Mouse (Mus musculus): Measurements from ENCODE around the gene Abhd4.

Abhd4 gene

DNA sequence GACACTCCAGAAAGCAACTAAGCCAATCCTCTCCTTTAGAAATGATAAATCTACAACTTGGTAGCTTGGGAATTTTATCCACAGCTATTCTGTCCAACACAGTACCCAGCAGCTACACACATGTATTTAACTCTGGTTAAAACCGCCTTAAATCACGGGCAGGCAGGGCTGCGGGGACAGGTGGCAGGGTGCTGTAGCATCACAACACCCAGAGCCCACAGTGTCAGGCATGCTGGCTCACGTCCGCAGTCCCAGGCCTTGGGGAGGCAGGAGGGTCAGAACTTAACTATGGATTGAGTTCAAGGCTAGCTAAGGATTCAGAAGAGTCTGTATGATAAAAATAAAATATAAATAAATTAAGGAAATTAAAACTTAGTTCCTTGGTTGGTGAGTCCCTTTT, 17.1 kb upstream of the Abhd4 start:
- DNase-seq (ENCODE audit: low read depth, low spot score): no peak

DNA sequence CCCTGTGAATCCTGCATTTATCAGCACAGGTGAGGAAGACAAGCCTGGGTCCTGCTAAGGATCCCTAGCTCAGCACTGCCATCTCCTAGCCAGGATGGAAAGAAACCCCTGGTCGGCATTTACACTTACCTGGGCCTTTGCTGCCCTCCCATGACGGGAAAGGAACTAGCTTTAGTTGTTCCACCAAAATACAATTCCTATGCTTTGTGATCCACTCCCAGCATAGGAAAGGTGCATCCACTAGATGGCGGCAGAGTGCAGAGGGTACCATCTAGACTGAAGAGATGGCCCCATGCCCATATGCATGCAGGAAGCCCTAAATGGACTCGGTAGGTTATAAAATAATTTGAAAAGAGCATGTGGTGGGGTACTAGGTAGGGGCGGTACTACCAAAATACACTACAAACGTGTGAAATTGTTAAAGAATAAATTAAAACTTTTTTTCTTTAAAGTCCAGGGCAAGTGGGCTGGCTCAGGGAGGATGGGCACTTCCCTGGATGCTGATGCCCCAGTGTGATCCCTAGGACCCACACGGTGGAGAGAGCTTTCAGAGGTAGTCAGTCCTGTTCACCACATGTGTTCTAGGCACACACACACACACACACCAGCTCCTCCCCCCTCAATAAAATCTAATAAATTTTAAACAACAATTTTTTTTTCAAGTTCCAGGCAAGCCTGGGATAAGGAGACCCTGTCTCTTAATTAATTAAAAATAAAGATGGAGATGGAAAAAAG, 14.8 kb upstream of the Abhd4 start:
- DNase-seq (ENCODE audit: low read depth, low spot score): peak; percentile 79

DNA sequence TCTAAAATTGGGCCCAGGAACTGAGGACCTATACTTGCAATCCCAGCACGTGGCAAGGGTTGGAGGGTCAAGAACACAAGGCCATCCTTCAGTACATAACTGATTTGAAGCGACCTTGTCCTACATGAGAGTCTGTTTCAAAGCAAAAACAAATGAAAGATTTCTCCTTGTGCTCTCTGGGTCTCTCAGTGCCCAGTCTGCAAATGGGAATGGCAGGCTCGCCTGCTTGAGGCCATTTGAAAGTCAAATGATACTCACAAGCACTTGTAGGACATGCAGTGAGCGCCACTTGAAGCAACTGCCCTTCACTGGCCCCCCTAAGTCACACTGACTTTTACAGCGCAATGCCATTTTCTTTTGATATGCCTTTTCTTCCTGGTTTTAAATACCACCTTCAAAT, 13.4 kb upstream of the Abhd4 start:
- no peak for DNase-seq (ENCODE audit: low read depth, low spot score)

DNA sequence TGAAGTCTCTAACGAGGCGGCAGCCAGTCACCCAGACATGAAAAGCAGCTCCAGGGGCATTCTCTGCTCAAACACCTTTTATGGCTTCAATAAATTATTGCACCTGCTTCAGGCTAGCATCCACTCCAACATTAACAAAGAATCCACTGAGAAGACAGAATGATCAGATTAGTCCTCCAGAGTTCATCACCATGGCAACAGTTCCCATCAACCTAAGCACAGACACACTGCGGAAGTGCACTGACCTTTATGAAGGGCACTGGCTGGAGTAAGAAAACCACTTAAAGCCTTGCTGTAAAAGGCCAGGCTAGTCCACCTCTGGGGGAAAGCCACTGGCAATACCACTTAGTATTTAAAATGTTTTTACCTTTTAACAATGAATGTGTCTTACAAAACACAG, 9.8 kb upstream of the Abhd4 start:
- DNase-seq (ENCODE audit: low read depth, low spot score): no peak

DNA sequence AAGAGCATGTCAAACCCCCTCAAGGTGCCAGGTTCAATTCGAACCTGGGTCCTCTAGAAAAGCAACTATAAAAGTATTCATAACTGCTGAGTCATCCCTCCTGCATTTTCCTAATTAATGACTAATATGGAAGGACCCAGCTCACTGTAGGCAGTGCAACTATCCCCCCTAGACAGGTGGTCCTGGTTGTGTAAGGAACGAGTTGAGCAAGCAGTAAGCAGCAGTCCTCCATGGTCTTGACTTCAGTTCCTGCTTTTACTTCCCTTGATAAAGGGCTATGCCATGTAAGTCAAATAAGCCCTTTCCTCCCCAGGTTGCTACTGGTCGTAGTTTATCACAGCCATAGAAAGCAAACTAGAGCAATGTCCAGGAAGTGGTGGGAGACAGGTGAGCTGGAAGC, 7.8 kb upstream of the Abhd4 start:
- no peak for DNase-seq (ENCODE audit: low read depth, low spot score)

DNA sequence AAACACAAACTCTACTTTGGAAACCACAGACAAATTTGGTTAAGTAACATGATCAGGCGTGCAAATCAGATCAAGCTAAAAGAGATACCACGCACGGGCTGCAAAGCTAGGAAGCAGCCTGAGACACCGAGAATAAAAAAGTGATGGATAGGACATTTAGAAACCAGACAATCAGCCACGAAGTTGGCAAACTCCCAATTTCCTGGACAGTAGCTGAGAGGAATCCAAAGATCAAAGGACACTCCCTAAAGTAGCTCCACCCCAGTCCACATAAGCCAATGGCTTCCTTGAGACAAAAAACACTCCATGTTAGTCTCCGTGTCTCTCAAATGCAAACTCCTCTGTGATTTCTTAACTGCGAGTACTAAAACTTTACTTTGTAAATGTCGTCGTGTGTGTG, 4.7 kb upstream of the Abhd4 start:
- DNase-seq (ENCODE audit: low read depth, low spot score): no peak

DNA sequence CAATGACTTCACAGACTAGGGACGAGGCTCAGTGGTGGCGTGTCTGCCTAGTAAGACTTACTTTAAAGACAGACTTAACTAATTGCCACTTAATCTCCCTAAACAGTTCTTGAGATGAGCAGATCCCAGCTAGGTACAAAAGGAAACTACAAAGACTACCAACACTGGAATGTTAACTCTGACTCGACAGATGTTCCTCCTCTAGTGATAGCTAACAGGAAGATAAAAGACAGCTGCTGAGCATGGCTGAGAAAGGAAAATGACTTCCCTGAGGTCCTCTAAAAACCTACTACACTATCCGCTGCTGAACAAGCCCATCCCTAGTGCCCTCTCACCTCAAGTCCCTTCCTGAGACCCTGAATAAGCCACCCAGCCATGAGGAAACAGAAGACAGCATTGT, 3.9 kb upstream of the Abhd4 start:
- no peak for DNase-seq (ENCODE audit: low read depth, low spot score)

DNA sequence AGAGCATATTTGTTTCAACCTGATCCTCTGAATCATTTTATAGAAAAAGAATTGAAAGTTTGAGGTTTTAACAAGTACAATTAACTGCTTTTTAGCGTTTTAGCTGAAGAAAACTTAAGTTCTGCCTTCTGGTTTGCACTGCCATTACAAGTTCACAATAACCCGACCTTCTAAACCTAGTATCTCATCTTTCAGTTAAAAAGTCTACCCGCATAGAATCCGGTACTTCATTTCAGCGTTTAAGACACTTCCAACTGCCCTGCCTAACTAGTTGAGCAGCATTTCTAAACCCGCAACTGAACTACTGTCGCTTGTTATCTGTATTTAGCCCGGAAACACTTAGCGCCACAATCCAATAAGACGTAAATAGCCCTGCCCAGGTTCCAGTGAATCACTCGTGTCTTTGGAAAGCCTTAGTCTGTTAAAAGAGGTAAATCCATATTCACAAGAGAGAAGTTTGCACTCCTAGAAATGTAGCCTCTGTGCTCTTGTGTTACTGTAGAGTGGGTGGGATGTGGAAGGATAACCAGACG, 748 bp downstream of the Abhd4 start:
- no peak for DNase-seq (ENCODE audit: low read depth, low spot score)

DNA sequence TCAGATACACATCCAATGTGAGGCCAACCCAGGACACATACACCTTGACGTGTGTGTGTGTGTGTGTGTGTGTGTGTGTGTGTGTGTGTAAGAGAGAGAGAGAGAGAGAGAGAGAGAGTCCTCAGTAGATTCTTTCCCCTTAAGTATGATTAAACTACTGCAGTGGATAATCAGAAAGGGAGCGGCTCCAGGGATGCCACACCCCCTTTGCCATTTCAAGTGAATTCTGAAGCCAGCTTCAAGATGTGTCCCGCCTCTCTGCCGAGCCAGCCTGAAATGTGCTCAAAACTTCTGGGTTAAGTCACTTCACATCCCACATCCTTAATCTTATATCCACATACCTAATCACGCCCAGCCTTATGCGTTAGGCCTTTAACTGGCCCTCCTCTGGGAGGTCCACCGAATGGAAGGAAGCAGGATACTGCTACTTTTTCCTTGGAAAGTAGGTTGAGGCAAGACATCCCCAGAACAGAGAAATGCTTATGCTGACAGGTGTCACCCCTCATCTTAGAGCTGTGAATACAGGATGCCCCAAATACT, 4.2 kb downstream of the Abhd4 start:
- DNase-seq (ENCODE audit: low read depth, low spot score): no peak

DNA sequence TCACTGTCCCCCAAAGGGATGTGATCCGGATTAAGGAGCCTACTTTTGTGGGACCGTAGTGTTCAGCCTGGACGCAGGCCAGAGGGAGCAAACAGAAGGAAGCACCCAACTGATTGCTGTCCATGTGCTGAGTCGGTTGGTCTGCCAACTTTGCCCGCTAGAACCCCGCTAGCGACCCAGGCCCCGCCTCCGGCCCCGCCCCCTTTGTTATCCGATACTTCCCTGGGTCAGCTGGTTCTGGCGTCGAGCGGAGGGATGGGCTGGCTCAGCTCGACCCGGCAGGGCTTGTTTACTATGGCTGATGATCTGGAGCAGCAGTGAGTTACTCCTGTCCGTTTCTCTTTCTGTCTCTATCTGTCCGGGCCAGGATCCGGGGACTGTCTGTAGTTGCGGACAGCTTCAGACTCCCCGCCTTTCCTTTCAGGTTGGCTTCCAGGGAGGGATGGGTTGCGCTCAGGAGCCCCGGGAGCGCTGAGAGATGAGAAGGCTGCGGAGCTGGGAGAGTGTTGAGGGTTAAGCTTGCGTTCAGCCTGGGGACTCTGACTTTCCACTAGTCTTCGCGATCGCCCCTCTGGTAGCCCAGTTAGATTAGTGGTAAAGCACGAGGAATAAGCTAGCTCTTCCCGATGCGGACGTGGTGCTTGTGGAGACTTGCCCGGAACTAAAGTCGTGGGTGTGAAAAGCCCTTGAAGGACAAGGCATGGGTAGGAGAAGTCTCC, 5.2 kb downstream of the Abhd4 start:
- DNase-seq (ENCODE audit: low read depth, low spot score): peak; percentile 91

DNA sequence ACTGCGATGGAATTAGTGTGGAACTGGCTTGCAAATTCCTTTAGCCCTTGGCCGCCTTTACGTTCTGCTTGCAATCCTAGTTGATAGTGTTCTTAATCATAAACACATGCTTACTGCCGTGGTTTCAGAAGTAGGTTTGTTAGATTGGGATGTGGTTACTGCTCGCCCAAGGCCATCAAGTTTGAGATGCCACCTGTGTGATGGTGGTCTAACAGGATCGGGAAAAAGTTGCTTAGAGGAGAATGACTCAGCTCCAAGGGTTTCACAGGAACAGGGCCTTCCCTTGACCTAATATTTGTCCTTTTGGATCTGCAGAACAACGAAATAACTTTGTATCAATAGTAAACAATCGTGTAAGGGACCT, 5.7 kb downstream of the Abhd4 start:
- DNase-seq (ENCODE audit: low read depth, low spot score): no peak

DNA sequence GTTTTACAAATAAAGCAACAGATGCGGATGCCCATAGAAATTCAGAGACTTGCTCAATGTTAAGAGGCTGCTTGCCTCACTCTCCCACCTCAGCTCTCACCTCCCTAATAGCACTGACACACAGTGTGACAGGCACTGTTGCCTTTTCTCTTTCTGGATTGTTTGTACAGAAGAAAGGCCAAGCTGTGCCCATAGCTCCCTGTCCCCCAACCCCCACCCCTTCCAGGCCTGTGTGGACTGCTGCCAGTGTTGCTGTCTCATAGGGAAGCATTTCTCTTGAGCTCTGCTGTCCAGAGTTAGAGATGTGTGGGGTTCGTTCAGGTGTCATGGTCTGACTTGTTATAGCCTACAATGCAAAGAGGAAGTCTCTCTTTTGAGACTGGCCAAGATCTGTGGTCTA, 6.2 kb downstream of the Abhd4 start:
- DNase-seq (ENCODE audit: low read depth, low spot score): no peak

DNA sequence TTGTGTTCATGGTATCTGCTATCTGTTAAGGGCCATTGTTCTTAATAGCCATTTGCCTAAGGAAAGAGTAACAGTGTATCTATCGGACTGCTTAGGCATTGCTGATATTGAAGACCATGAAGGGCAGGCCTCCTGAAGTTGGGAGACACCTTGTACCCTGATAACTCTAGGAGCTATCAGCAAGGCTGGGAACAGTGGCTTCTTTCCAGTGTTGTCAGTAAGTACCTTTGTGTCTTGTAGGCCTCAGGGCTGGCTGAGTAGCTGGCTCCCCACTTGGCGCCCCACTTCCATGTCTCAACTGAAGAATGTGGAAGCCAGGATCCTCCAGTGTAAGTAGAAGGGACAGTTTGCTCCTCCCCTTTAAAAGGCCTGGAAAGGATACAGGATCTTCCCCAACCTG, 7.4 kb downstream of the Abhd4 start:
- DNase-seq (ENCODE audit: low read depth, low spot score): no peak

DNA sequence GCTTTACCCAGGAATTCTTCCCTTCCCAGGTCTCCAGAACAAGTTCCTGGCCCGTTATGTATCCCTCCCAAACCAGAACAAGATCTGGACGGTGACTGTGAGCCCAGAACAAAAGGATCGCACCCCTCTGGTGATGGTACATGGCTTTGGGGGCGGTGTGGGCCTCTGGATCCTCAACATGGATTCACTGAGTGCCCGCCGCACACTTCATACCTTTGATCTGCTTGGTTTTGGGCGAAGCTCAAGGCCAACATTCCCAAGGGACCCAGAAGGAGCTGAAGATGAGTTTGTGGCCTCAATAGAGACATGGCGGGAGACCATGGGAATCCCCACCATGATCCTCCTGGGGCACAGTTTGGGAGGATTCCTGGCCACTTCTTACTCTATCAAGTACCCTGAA, 8.6 kb downstream of the Abhd4 start:
- no peak for DNase-seq (ENCODE audit: low read depth, low spot score)

DNA sequence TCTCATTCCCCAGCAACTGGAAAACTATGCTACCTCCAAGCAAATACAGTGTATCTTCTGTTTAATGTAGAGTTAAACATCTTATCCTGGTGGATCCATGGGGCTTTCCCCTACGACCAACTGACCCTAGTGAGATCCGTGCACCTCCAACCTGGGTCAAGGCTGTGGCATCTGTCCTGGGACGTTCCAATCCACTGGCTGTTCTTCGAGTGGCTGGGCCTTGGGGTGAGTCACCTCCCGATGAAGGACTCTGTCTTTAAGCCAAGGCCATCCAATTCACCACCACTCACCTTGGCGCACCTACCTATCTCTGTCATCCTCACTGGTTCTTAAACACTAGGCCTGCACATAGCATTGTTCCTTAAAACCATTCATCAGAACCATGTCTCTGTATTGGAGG, 9.1 kb downstream of the Abhd4 start:
- no peak for DNase-seq (ENCODE audit: low read depth, low spot score)

DNA sequence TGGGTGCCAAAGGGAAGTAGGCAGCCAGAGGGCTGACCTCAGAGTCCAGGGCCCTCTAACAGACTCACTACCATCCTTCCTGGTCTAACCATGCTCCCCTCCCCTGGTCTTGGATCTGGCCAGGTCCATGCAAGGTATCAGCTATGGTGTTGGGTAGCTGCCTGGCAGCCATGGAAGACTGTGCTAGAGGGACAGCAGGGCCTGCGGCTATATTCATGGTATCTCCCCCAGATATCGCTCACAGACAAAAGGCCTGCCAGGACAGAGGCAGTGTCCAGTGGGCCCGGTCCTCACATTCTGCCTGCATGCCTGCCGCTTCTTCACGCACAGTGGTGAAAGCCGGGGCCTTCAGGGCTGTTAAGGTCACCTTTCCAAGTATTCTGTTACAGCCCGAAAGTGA, 10.2 kb downstream of the Abhd4 start:
- DNase-seq (ENCODE audit: low read depth, low spot score): no peak

DNA sequence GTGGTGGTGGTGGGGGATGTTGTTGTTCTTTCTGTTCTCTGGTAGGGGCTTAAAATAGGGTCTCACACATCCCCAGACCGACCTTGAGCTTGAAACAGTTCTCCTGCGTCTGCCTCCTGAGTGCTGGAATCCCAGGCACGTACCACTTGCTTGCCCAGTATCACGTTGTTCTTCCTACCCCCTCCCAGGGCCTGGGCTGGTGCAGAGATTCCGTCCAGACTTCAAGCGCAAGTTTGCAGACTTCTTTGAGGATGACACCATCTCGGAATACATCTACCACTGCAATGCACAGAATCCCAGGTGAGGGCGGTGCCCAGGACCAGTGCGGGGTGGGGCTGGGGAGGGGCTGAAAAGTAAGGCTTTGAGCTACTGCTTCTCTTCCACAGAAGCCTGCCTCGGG, 11.1 kb downstream of the Abhd4 start:
- no peak for DNase-seq (ENCODE audit: low read depth, low spot score)

DNA sequence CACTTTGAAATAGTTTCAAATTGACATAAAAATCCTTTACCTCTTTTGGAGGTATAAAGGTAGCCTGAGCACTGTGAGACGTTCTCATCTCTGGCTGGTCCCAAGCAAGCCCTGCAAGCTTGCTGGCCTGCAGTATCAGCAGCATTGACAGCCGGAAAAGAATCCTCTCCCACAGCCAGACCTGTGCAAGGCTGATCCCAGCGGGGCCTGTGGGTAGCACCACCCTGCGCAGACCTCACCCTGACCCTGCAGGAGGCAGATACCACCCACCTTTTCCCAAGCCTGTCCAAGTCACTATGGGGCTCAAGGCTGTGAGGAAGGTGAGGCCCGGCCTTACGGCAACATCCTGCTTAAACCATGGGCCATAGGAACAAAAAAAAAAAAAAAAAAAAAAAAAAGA, 12.0 kb downstream of the Abhd4 start:
- no peak for DNase-seq (ENCODE audit: low read depth, low spot score)

DNA sequence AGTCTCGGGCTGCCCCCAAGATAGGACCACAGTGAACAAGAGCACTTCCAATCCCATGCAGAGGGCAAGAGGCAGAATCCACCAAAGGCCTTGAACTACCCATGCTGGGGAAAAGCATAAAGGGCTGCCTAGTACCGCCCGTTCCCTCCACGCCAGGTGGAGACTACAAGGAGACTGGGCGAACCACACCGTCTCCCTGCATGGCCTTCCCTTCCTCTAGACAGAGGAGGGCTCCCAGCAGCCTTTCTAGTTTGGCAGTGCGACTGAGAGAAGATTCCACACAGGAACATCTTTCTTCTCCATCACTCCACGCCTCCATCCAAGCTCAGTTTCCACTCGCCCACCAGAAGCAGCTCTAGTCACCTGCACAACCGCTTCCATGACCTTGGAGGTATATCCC, 14.0 kb downstream of the Abhd4 start:
- no peak for DNase-seq (ENCODE audit: low read depth, low spot score)

DNA sequence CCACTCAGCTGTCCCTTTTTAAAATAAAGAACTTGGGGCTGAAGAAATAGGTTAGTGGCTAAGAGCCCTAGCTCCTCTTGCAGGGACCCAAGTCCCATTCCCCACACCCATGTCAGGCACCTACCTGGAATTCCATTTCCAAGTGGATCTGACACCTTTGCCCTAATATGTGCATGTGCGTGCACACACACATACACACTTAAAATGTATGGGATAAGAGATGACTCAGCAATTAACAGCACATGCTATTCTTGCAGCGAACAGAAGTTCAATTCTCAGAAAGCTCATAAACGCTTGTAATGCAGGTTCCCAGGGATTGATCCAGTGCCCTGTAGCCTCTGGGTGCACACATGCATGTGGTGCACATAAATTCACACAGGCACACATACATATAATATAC, 15.6 kb downstream of the Abhd4 start:
- DNase-seq (ENCODE audit: low read depth, low spot score): no peak

DNA sequence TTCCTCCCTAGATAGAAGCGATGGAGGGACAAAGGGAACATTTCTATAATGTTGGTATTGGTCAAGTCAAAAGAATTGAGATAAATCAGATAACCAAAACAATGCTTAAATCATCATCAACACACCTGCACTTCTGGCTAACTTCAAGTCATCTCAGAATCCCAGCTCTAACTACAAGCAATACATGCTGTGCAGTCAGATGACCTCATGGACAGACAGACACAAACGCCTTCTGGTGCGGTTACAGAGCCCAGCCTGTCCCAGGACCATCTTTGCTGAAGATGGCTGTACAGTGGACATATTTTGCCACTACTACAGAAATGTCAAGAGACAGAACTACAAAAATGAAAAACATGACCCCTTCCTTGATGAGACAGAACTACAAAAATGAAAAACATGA, 16.4 kb downstream of the Abhd4 start:
- no peak for DNase-seq (ENCODE audit: low read depth, low spot score)

DNA sequence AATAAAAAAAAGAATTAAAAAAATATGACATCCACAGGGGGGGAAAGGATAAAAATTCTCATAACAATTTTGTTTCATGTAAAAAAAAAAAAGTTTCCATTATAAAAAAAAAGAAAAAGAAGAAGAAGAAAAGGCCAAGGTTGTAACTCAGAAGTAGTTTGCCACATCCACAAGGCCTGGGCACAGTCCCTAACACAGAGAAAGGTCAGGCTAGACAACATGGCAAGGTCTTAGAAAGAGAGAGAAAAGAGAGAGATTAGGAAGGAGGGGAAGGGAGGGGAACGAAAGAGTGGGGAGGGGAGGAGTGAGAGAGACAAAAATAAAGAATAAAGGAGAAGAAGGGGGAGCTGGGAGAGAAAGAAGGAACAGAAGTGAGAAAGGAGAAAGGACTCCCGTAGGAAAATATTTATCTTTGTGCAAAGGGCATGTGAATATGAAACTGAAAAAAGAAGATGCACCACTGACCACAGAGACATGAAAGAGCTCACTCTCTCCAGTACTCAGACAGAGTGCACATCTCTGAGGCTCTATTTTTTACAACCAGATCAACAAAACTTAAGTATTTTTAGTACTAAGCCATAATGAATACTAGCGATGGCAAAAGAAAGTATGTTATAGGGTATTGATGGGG, 18.1 kb downstream of the Abhd4 start:
- DNase-seq (ENCODE audit: low read depth, low spot score): no peak

DNA sequence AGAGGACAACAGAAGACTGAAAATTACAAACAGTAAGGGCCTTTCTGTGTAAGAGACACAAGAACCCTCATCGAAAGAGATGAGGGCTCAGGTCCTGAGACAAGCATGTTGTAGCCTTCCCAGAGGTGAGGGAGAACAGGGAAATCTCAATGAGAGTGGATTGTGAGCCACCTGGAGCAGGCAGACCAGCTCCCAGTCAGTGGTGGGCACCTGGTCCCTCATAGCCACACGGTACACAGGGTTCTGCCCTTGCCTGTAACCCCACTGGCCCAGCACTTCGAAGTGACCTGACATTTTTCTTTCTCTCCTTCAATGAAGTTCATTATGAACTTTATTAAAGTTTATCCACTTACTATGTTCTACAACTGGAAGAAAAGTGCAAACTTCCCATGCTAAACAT, 18.7 kb downstream of the Abhd4 start:
- no peak for DNase-seq (ENCODE audit: low read depth, low spot score)
